Mouse (Mus musculus) midbrain, embryonic 13.5 days (tissue): ENCODE results near the gene Rdh19. TPM values are rescaled to one million over a fixed set of nuclear protein-coding genes. Genes with fewer than 3 reads are reported as not detected.

Source experiments
- ATAC-seq: fragments of 200-750 bp; cut with Nextera tagmentation; 2 replicates; pipeline ENCODE4 v1.8.0; 2017; ENCODE audit warnings: mild to moderate bottlenecking, moderate TSS enrichment, moderate library complexity
- H3K27ac ChIP-seq: fragments of 300-500 bp; sonication (generic); 2 replicates; pipeline ENCODE4 v1.5.1; 2015; ENCODE audit warnings: inconsistent platforms, mild to moderate bottlenecking, moderate library complexity
- H3K27me3 ChIP-seq: fragments of 300-500 bp; sonication (generic); 2 replicates; pipeline ENCODE4 v1.6.1; 2015; ENCODE audit warnings: mild to moderate bottlenecking, inconsistent platforms
- H3K36me3 ChIP-seq: fragments of 300-500 bp; sonication (generic); 2 replicates; pipeline ENCODE4 v1.6.1; 2015; ENCODE audit warnings: mild to moderate bottlenecking, inconsistent platforms
- H3K4me1 ChIP-seq: fragments of 300-500 bp; sonication (generic); replicated peaks from 2 replicates; pipeline ENCODE4 v1.6.1; 2015; ENCODE audit warnings: inconsistent platforms
- H3K4me2 ChIP-seq: fragments of 300-500 bp; sonication (generic); replicated peaks from 2 replicates; pipeline ENCODE4 v1.6.1; 2015; ENCODE audit warnings: moderate library complexity, mild to moderate bottlenecking, inconsistent platforms
- H3K4me3 ChIP-seq: fragments of 300-500 bp; sonication (generic); replicated peaks from 2 replicates; pipeline ENCODE4 v1.5.1; 2015; ENCODE audit warnings: mild to moderate bottlenecking, inconsistent platforms
- H3K9ac ChIP-seq: fragments of 300-500 bp; sonication (generic); replicated peaks from 2 replicates; pipeline ENCODE4 v1.6.1; 2015; ENCODE audit warnings: mild to moderate bottlenecking, inconsistent platforms
- H3K9me3 ChIP-seq: fragments of 300-500 bp; sonication (generic); 2 replicates; pipeline ENCODE4 v1.6.1; 2016; ENCODE audit warnings: mild to moderate bottlenecking, inconsistent platforms
- WGBS: fragments of 180-500 bp; shearing (Covaris S2); methylation state at CpG from one replicate; pipeline ENCODE4 v1.1.7; 2015; 5-methylcytosine and 5-hydroxymethylcytosine counted together
- polyA plus RNA-seq: library from polyadenylated mRNA; unstranded; fragments of >200 nt; fragmentation: Nextera tagmentation; extraction: Ambion mirVana; gene quantifications from 2 replicates; pipeline ENCODE4 v1.2.1, GENCODE M21; 2015

The Rdh19 gene
- polyA plus RNA-seq, 1 experiment from 2014 or later = not detected

DNA sequence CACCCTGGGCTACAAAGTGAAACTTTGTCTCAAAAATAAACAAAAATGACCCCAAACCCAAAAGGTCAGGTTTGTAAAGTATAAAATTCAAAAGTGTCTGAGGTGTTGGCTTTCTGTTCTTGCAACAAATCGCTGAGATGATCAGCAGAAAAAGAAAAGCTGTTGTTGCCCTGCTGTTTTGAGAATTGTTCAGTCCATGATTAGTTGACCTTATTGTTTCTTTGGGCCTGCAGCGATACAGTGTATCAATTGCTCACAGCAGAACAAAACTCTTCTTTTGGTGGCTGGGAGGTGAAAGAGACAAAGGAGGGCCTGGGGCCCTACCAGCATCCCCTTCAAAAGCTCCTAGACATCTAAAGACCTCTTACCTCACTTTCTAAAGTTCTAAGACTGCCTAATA is 56.4 kb downstream of the Rdh19 start:
- no peak overlapping the region for H3K4me2 ChIP-seq
- H3K9me3 ChIP-seq = no peaks in the 10 kb centered on the region
- no peak overlapping the region for H3K4me3 ChIP-seq
- no peak for ATAC-seq
- no peaks in the 10 kb centered on the region for H3K27me3 ChIP-seq
- WGBS = 66% methylated on average over 2 of the region's 2 CpGs
- no peaks in the 10 kb centered on the region for H3K36me3 ChIP-seq
- H3K27ac ChIP-seq = no peak overlapping the region
- 0 out of 2 replicates have a peak, but pooled peaks cover 2% of the 10 kb centered on the region for H3K4me1 ChIP-seq
- no peak overlapping the region for H3K9ac ChIP-seq

GRCm38 (mm10) chr10:127907386-127907951 is 57.7 kb downstream of the Rdh19 start:
- no peak overlapping the region for H3K4me2 ChIP-seq
- H3K27ac ChIP-seq = no peak overlapping the region
- 0 out of 2 replicates have a peak, but pooled peaks cover 2% of the 10 kb centered on the region for H3K4me1 ChIP-seq
- no peaks in the 10 kb centered on the region for H3K27me3 ChIP-seq
- ATAC-seq = no peak
- no peaks in the 10 kb centered on the region for H3K9me3 ChIP-seq
- H3K36me3 ChIP-seq = no peaks in the 10 kb centered on the region
- H3K4me3 ChIP-seq = no peak overlapping the region
- no peak overlapping the region for H3K9ac ChIP-seq

Other genes with a start within 250 kb of the Rdh19 start
- gene Lrp1, start 228.8 kb upstream of the Rdh19 start, polyA plus RNA-seq = 98.2 and 99.4 TPM in 2 replicates
- gene Stat6, start 206.9 kb upstream of the Rdh19 start, polyA plus RNA-seq = 3.8 and 4.3 TPM in 2 replicates
- gene Nemp1, start 183.0 kb upstream of the Rdh19 start, polyA plus RNA-seq = 4.6 and 4.8 TPM in 2 replicates
- gene Nab2, start 181.4 kb upstream of the Rdh19 start, polyA plus RNA-seq = 1.2 and 1.8 TPM in 2 replicates
- 0.28 and 0.53 TPM in 2 replicates for gene Myo1a, start 144.8 kb upstream of the Rdh19 start, polyA plus RNA-seq
- gene Tac2, start 125.5 kb upstream of the Rdh19 start, polyA plus RNA-seq = not detected in 2 replicates
- 5.1 and 5.3 TPM in 2 replicates for gene Zbtb39, start 110.4 kb upstream of the Rdh19 start, polyA plus RNA-seq
- 0.39 and 0.52 TPM in 2 replicates for gene Gpr182, start 98.2 kb upstream of the Rdh19 start, polyA plus RNA-seq
- gene Rdh1, start 90.2 kb upstream of the Rdh19 start, polyA plus RNA-seq = 0.04 TPM in 1 of 2 replicates, not detected in the other
- gene Rdh16f1, start 90.1 kb upstream of the Rdh19 start, polyA plus RNA-seq = not detected in 2 replicates
- 0.09 TPM in 2 replicates for gene Rdh9, start 73.5 kb upstream of the Rdh19 start, polyA plus RNA-seq
- gene Rdh16, start 48.8 kb upstream of the Rdh19 start, polyA plus RNA-seq = not detected in 2 replicates
- gene Rdh16f2, start 16.5 kb downstream of the Rdh19 start, polyA plus RNA-seq = not detected in 2 replicates
- gene Rdh7, start 38.9 kb downstream of the Rdh19 start, polyA plus RNA-seq = not detected in 2 replicates
- gene Sdr9c7, start 48.6 kb downstream of the Rdh19 start, polyA plus RNA-seq = not detected in 2 replicates
- not detected in 2 replicates for gene Hsd17b6, start 157.7 kb downstream of the Rdh19 start, polyA plus RNA-seq
- gene Prim1, start 165.2 kb downstream of the Rdh19 start, polyA plus RNA-seq = 44.8 and 49.4 TPM in 2 replicates
- gene Naca, start 185.6 kb downstream of the Rdh19 start, polyA plus RNA-seq = 643 and 661 TPM in 2 replicates
- gene Ptges3, start 209.0 kb downstream of the Rdh19 start, polyA plus RNA-seq = 443 and 496 TPM in 2 replicates
- 2,005 and 2,018 TPM in 2 replicates for gene Atp5b, start 233.3 kb downstream of the Rdh19 start, polyA plus RNA-seq
- gene Baz2a, start 241.6 kb downstream of the Rdh19 start, polyA plus RNA-seq = 13.8 and 13.9 TPM in 2 replicates